ENCODE assay signal across 23 mouse cellular contexts in genomic region chr17:10588922-10589400, GRCm38 (mm10).
"Had no signal": no experiment of that assay in that cellular context is flagged by ENCODE, and none has a peak within 500 bp of the region (broad histone marks: within the 10 kb centered on the region; RNA-seq: fewer than 3 reads in every experiment).

No protein-coding gene starts in this region.

- H3K36me3 ChIP-seq: heart, embryonic 10.5 days; heart, embryonic 12.5 days; hindbrain, embryonic 13.5 days; hindbrain, embryonic 15.5 days; kidney, embryonic 15.5 days; limb, embryonic 13.5 days; limb, embryonic 15.5 days; liver, embryonic 12.5 days had no signal

- H3K27ac ChIP-seq: heart, embryonic 10.5 days; hindbrain, embryonic 13.5 days; hindbrain, embryonic 15.5 days; hindbrain, postnatal 0 days; kidney, embryonic 15.5 days; kidney, postnatal 0 days; limb, embryonic 13.5 days; limb, embryonic 15.5 days; liver, embryonic 12.5 days; liver, embryonic 14.5 days had no signal

- H3K4me1 ChIP-seq: heart, embryonic 12.5 days; hindbrain, embryonic 13.5 days; hindbrain, embryonic 15.5 days; kidney, embryonic 15.5 days; limb, embryonic 15.5 days; liver, embryonic 12.5 days had no signal

- H3K4me3 ChIP-seq: heart, embryonic 10.5 days; heart, embryonic 12.5 days; hindbrain, embryonic 13.5 days; hindbrain, embryonic 15.5 days; kidney, embryonic 15.5 days; limb, embryonic 13.5 days; limb, embryonic 15.5 days; liver, embryonic 12.5 days had no signal

- DNase-seq: gastrocnemius, postnatal 14 days; gastrocnemius, postnatal 36 days; heart, adult 18-20 months; heart, postnatal 10 days; heart, postnatal 36 days; kidney, adult 11 months; kidney, adult 9 months; kidney, postnatal 36 days; layer of hippocampus, adult 9-11 months; layer of hippocampus, postnatal 36 days; left cerebral cortex, postnatal 4 days had no signal

- H3K9ac ChIP-seq: heart, embryonic 12.5 days; hindbrain, embryonic 13.5 days; hindbrain, embryonic 15.5 days; kidney, embryonic 15.5 days; limb, embryonic 13.5 days; limb, embryonic 15.5 days; liver, embryonic 12.5 days; liver, embryonic 14.5 days had no signal

- H3K27me3 ChIP-seq: heart, embryonic 12.5 days; hindbrain, embryonic 13.5 days; hindbrain, embryonic 15.5 days; kidney, embryonic 15.5 days; limb, embryonic 13.5 days; limb, embryonic 15.5 days; liver, embryonic 12.5 days had no signal

- ATAC-seq: hindbrain, postnatal 0 days; intestine, embryonic 16.5 days; liver, embryonic 12.5 days had no signal

- H3K9me3 ChIP-seq: heart, embryonic 10.5 days; heart, embryonic 12.5 days; hindbrain, embryonic 13.5 days; hindbrain, embryonic 15.5 days; kidney, embryonic 15.5 days; limb, embryonic 13.5 days; limb, embryonic 15.5 days; liver, embryonic 12.5 days had no signal

- H3K4me2 ChIP-seq: heart, embryonic 12.5 days; hindbrain, embryonic 13.5 days; hindbrain, embryonic 15.5 days; kidney, embryonic 15.5 days; limb, embryonic 13.5 days; limb, embryonic 15.5 days; liver, embryonic 12.5 days had no signal
